15 mouse cellular contexts compared by ENCODE assay signal in the genomic region with DNA sequence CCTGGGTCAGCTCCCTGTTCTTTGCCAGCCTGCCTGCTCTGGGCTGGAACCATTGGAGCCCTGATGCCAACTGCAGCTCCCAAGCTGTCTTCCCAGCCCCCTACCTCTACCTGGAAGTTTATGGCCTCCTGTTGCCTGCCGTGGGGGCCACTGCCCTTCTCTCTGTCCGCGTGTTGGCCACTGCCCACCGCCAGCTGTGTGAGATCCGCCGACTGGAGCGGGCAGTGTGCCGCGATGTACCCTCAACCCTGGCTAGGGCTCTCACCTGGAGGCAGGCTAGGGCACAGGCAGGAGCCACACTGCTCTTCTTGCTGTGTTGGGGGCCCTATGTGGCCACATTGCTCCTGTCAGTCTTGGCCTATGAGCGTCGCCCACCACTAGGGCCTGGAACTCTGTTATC. TPM values are rescaled to one million over a fixed set of nuclear protein-coding genes. Genes with fewer than 3 reads are reported as not detected.
"Had no signal": no experiment of that assay in that cellular context is flagged by ENCODE, and none has a peak within 500 bp of the region (broad histone marks: within the 10 kb centered on the region; RNA-seq: fewer than 3 reads in every experiment).

No protein-coding gene starts in this region.

- H3K4me2 ChIP-seq: kidney, embryonic 15.5 days; limb, embryonic 15.5 days; liver, embryonic 12.5 days; lung, embryonic 15.5 days; midbrain, embryonic 12.5 days; neural tube, embryonic 15.5 days had no signal

- DNase-seq: kidney, adult 18-20 months; kidney, postnatal 14 days; layer of hippocampus, adult 9-11 months; layer of hippocampus, postnatal 36 days; spleen, adult 18-20 months; thymus, postnatal 36 days had no signal

- H3K27me3 ChIP-seq: kidney, embryonic 15.5 days; limb, embryonic 15.5 days; lung, embryonic 15.5 days; midbrain, embryonic 12.5 days; neural tube, embryonic 15.5 days had no signal

- H3K4me3 ChIP-seq: kidney, embryonic 15.5 days; limb, embryonic 15.5 days; liver, embryonic 12.5 days; lung, embryonic 15.5 days; midbrain, embryonic 12.5 days; neural tube, embryonic 15.5 days had no signal

- ATAC-seq: liver, embryonic 12.5 days; midbrain, embryonic 16.5 days had no signal

- H3K9me3 ChIP-seq: kidney, embryonic 15.5 days; limb, embryonic 15.5 days; liver, embryonic 12.5 days; lung, embryonic 15.5 days; midbrain, embryonic 12.5 days; neural tube, embryonic 15.5 days had no signal

RNA-seq across cellular contexts. Expression of gene Gpbar1, which starts 0.6 kb away (rescaled TPM):
- total RNA-seq: layer of hippocampus, postnatal 36 days; left cerebral cortex, adult 8-10 months; left cerebral cortex, postnatal 25 days had no signal
- polyA plus RNA-seq: midbrain, embryonic 12.5 days; neural tube, embryonic 15.5 days had no signal
